ENCODE assay signal across 8 mouse cellular contexts in genomic region chr19:8880311-8881033, GRCm38 (mm10). TPM values are rescaled to one million over a fixed set of nuclear protein-coding genes. Genes with fewer than 3 reads are reported as not detected.
DNase-seq lines count a peak whose midpoint lies in the region; ATAC-seq and TF ChIP-seq lines count a peak whose summit lies in the region.

Gene Uqcc3, minus strand, starts transcription at chr19:8880923.

- H3K9ac ChIP-seq in embryonic facial prominence, embryonic 13.5 days: peak within 1 kb of the TSS; percentile 93
- peak within 1 kb of the TSS; percentile 65 for H3K9ac ChIP-seq in limb, embryonic 11.5 days (ENCODE audit: low read length)
- peak within 1 kb of the TSS; percentile 87 for H3K9ac ChIP-seq in midbrain, embryonic 13.5 days (replicated peaks)

- peak; percentile 27 for TF ChIP-seq POLR2A in kidney, adult 2 months (IDR thresholded peaks at IDR 0.05; ENCODE audit: low read depth, low read length)
- peak; percentile 82; the same call in 1 of the 2 replicates for TF ChIP-seq POLR2A in small intestine, adult 2 months (IDR thresholded peaks at IDR 0.05; ENCODE audit: low read depth, low read length)

- peak; percentile 91 for ATAC-seq in embryonic facial prominence, embryonic 13.5 days (ENCODE audit: insufficient number of reproducible peaks, insufficient read depth, low FRiP score, low TSS enrichment, low read depth)
- peak; percentile 94 for ATAC-seq in limb, embryonic 11.5 days (ENCODE audit: insufficient number of reproducible peaks, low FRiP score, low TSS enrichment, low read depth)
- ATAC-seq in midbrain, embryonic 13.5 days: peak; percentile 98

- no peaks in the 10 kb centered on the region for H3K27me3 ChIP-seq in embryonic facial prominence, embryonic 13.5 days
- no peaks in the 10 kb centered on the region for H3K27me3 ChIP-seq in kidney, adult 2 months (replicated peaks; ENCODE audit: control insufficient read depth, insufficient read depth, low read length)
- no peaks in the 10 kb centered on the region for H3K27me3 ChIP-seq in limb, embryonic 11.5 days (ENCODE audit: control insufficient read depth, insufficient read depth, low read length)
- no peaks in the 10 kb centered on the region for H3K27me3 ChIP-seq in midbrain, embryonic 13.5 days
- no peaks in the 10 kb centered on the region for H3K27me3 ChIP-seq in small intestine, adult 2 months (ENCODE audit: control insufficient read depth, insufficient read depth, low read length)

- peak within 1 kb of the TSS; percentile 86 for H3K4me3 ChIP-seq in embryonic facial prominence, embryonic 13.5 days
- peak within 1 kb of the TSS; percentile 97 for H3K4me3 ChIP-seq in kidney, adult 2 months (ENCODE audit: insufficient read depth, low read depth, low read length)
- H3K4me3 ChIP-seq in limb, embryonic 11.5 days (ENCODE audit: low read depth, low read length): peak within 1 kb of the TSS; percentile 51
- peak within 1 kb of the TSS; percentile 72 for H3K4me3 ChIP-seq in midbrain, embryonic 13.5 days (replicated peaks)
- H3K4me3 ChIP-seq in small intestine, adult 2 months (ENCODE audit: low read depth, low read length): peak within 1 kb of the TSS; percentile 84

- H3K4me1 ChIP-seq in embryonic facial prominence, embryonic 13.5 days: peaks cover 9% of the 10 kb centered on the region
- no peaks in the 10 kb centered on the region; the same call in 1 of the 2 replicates for H3K4me1 ChIP-seq in kidney, adult 2 months (ENCODE audit: control insufficient read depth, insufficient read depth, low read length)
- H3K4me1 ChIP-seq in limb, embryonic 11.5 days (ENCODE audit: control insufficient read depth, insufficient read depth, low read length): no peaks in the 10 kb centered on the region
- H3K4me1 ChIP-seq in midbrain, embryonic 13.5 days (replicated peaks): peaks cover 15% of the 10 kb centered on the region
- H3K4me1 ChIP-seq in small intestine, adult 2 months (ENCODE audit: control insufficient read depth, insufficient read depth, insufficient read length, low read length): no peaks in the 10 kb centered on the region

- peak within 1 kb of the TSS; percentile 87 for H3K4me2 ChIP-seq in embryonic facial prominence, embryonic 13.5 days
- peak within 1 kb of the TSS; percentile 59 for H3K4me2 ChIP-seq in limb, embryonic 11.5 days (ENCODE audit: low read depth, severe bottlenecking)
- H3K4me2 ChIP-seq in midbrain, embryonic 13.5 days (replicated peaks): peak within 1 kb of the TSS; percentile 86

- under 1% methylated on average over 42 of the region's 42 CpGs for WGBS in embryonic facial prominence, embryonic 13.5 days
- WGBS in kidney, adult 2 months: under 1% methylated on average over 42 of the region's 42 CpGs
- under 1% methylated on average over 42 of the region's 42 CpGs for WGBS in limb, embryonic 11.5 days
- under 1% methylated on average over 42 of the region's 42 CpGs for WGBS in midbrain, embryonic 13.5 days
- WGBS in small intestine, adult 2 months: under 1% methylated on average over 42 of the region's 42 CpGs

- H3K27ac ChIP-seq in embryonic facial prominence, embryonic 13.5 days: peak within 1 kb of the TSS; percentile 83
- H3K27ac ChIP-seq in kidney, adult 2 months (ENCODE audit: insufficient read depth, low read depth, low read length): peak within 1 kb of the TSS; percentile 80
- no peak within 1 kb of the TSS; the same call in 1 of the 2 replicates for H3K27ac ChIP-seq in limb, embryonic 11.5 days (replicated peaks; ENCODE audit: low read depth, low read length)
- peak within 1 kb of the TSS; percentile 84 for H3K27ac ChIP-seq in midbrain, embryonic 13.5 days
- peak within 1 kb of the TSS; percentile 45 for H3K27ac ChIP-seq in small intestine, adult 2 months (ENCODE audit: insufficient read depth, low read depth, low read length)

- no peaks in the 10 kb centered on the region for H3K9me3 ChIP-seq in embryonic facial prominence, embryonic 13.5 days
- no peaks in the 10 kb centered on the region for H3K9me3 ChIP-seq in limb, embryonic 11.5 days (ENCODE audit: control insufficient read depth, low read length)
- H3K9me3 ChIP-seq in midbrain, embryonic 13.5 days: no peaks in the 10 kb centered on the region

- peak; percentile 94 for DNase-seq in 3T3-L1 (ENCODE audit: low read depth, low spot score)
- DNase-seq in adrenal gland, postnatal 4 days (ENCODE audit: low spot score in 2 of 2): peak; percentile 72 to 83
- DNase-seq in heart, adult 18-20 months: peak; percentile 94
- DNase-seq in kidney, adult 2 months: peak; percentile 95
- peak; percentile 86 for DNase-seq in limb, embryonic 11.5 days (ENCODE audit: low spot score)

- no peak for TF ChIP-seq CTCF in kidney, adult 2 months (conservative IDR thresholded peaks at IDR 0.05; ENCODE audit: insufficient read depth, insufficient read length, low read depth, low read length)
- TF ChIP-seq CTCF in small intestine, adult 2 months (IDR thresholded peaks at IDR 0.05; ENCODE audit: extremely low read depth, insufficient read length, insufficient replicate concordance, low read depth, low read length): no peak

- H3K36me3 ChIP-seq in embryonic facial prominence, embryonic 13.5 days: peaks cover 30% of the 10 kb centered on the region
- no peaks in the 10 kb centered on the region; the same call in 1 of the 2 replicates for H3K36me3 ChIP-seq in kidney, adult 2 months (ENCODE audit: control insufficient read depth, insufficient read depth, low read length)
- H3K36me3 ChIP-seq in limb, embryonic 11.5 days (ENCODE audit: control insufficient read depth, insufficient read depth, low read length): no peaks in the 10 kb centered on the region; the same call in 1 of the 2 replicates
- H3K36me3 ChIP-seq in midbrain, embryonic 13.5 days: peaks cover 23% of the 10 kb centered on the region
- peaks cover 9% of the 10 kb centered on the region for H3K36me3 ChIP-seq in small intestine, adult 2 months (ENCODE audit: control insufficient read depth, insufficient read depth, low read length)

RNA-seq across cellular contexts. Expression of gene Uqcc3, which starts in this region (rescaled TPM):
- total RNA-seq in adrenal gland, postnatal 4 days (2021): 10 to 100 TPM; 56.6 to 59.1 TPM
- 64.2 and 72.3 TPM in 2 replicates for polyA plus RNA-seq in embryonic facial prominence, embryonic 13.5 days (2015; fragmentation: Nextera tagmentation; extraction: Ambion mirVana)
- 10 to 100 TPM; 55.9 to 62.8 TPM for total RNA-seq in heart, adult 18-20 months (2021)
- polyA plus RNA-seq in kidney, adult 2 months (2012; rRNA removed): 49.4 and 74.7 TPM in 2 replicates
- 53.5 and 60.2 TPM in 2 replicates for polyA plus RNA-seq in limb, embryonic 11.5 days (2014; fragmentation: Nextera tagmentation; extraction: Ambion mirVana)
- polyA plus RNA-seq in midbrain, embryonic 13.5 days (2015; fragmentation: Nextera tagmentation; extraction: Ambion mirVana): 66.5 and 71.5 TPM in 2 replicates
- 14.0 and 19.2 TPM in 2 replicates for polyA plus RNA-seq in small intestine, adult 2 months (2012; rRNA removed)
